Mouse (Mus musculus) lung, postnatal 0 days (tissue): ENCODE data around the gene A930004D18Rik. TPM values are rescaled to one million over a fixed set of nuclear protein-coding genes. Genes with fewer than 3 reads are reported as not detected.

ENCODE experiments used
- ATAC-seq: fragments of 200-750 bp; cut with Nextera tagmentation; 2 replicates; pipeline ENCODE4 v1.8.0; 2017; ENCODE audit warnings: moderate library complexity
- DNase-seq: peaks from one replicate; pipeline ENCODE4 v3.0.0-alpha.2; 2016; ENCODE audit warnings: low spot score
- H3K27ac ChIP-seq: fragments of 300-500 bp; sonication (generic); 2 replicates; pipeline ENCODE4 v1.5.1; 2014; ENCODE audit warnings: antibody characterized with exemption, mild to moderate bottlenecking, low read length, mixed read lengths
- H3K27me3 ChIP-seq: fragments of 300-500 bp; sonication (generic); replicated peaks from 2 replicates; pipeline ENCODE4 v1.6.1; 2014; ENCODE audit warnings: low read length, mixed read lengths; ENCODE audit not compliant: insufficient read depth
- H3K36me3 ChIP-seq: fragments of 300-500 bp; sonication (generic); 2 replicates; pipeline ENCODE4 v1.6.1; 2014; ENCODE audit warnings: low read length, mixed read lengths; ENCODE audit not compliant: insufficient read depth
- H3K4me1 ChIP-seq: fragments of 300-500 bp; sonication (generic); 2 replicates; pipeline ENCODE4 v1.6.1; 2014; ENCODE audit warnings: antibody characterized with exemption, low read depth, low read length, mixed read lengths; ENCODE audit not compliant: insufficient read depth
- H3K4me2 ChIP-seq: fragments of 300-500 bp; sonication (generic); replicated peaks from 2 replicates; pipeline ENCODE4 v1.6.1; 2014; ENCODE audit warnings: low read depth, mild to moderate bottlenecking, low read length, moderate library complexity, mixed read lengths
- H3K4me3 ChIP-seq: fragments of 300-500 bp; sonication (generic); 2 replicates; pipeline ENCODE4 v1.5.1; 2014; ENCODE audit warnings: low read depth, low read length
- H3K9ac ChIP-seq: fragments of 300-500 bp; sonication (generic); replicated peaks from 2 replicates; pipeline ENCODE4 v1.6.1; 2014; ENCODE audit warnings: low read depth, mild to moderate bottlenecking
- H3K9me3 ChIP-seq: fragments of 300-500 bp; sonication (generic); 2 replicates; pipeline ENCODE4 v1.6.1; 2016; ENCODE audit warnings: low read length, mixed read lengths
- CTCF ChIP-seq: IDR thresholded peaks from 2 replicates; pipeline ENCODE4 v1.5.1; 2016; ENCODE audit warnings: antibody characterized with exemption, mild to moderate bottlenecking
- EP300 ChIP-seq: IDR thresholded peaks from 2 replicates; pipeline ENCODE4 v1.6.1; 2016; ENCODE audit warnings: antibody characterized with exemption, mild to moderate bottlenecking, control low read depth
- WGBS: fragments of 180-500 bp; shearing (Covaris S2); extraction: QIAGEN DNeasy Blood & Tissue Kit; methylation state at CpG from one replicate; pipeline ENCODE4 v1.1.7; 2014; 5-methylcytosine and 5-hydroxymethylcytosine counted together
- polyA plus RNA-seq: library from polyadenylated mRNA; unstranded; fragments of >200 nt; fragmentation: Nextera tagmentation; extraction: Ambion mirVana; gene quantifications from 2 replicates; pipeline ENCODE4 v1.2.1, GENCODE M21; 2015

A930004D18Rik gene
- polyA plus RNA-seq, 1 experiment from 2014 or later, result 11.3 TPM

DNA sequence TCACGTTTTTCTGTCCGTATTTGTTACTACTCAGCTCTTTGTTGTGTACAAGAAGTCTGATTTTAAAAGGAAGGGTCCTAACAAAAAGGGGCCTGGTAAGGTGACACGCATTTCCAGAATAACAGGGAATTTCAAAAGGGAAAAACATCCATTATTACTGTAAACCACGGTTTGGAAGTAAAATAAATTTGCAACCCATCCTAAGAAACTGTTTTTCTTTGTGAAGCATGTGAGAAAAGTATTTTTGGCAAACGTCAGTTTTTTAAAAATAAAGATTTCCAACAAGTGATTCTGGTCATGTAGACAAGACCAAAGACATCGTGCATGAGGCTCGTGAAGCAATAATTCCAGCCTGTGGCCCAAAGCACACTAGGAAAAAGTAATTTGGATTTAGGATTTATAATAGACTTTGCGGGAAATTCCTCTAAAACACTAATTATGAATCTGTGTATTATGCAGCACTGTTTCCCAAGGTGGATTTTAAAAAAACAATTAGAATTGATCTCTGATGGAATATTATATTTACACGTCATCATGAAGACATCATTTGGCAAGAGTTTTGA lies 20.7 kb upstream of the A930004D18Rik start:
- Histone ChIP-seq H3K4me3 (peak overlapping the region; percentile 45), H3K36me3 (no peaks in the 10 kb centered on the region), H3K27ac (peak overlapping the region; percentile 97), H3K27me3 (no peaks in the 10 kb centered on the region), H3K4me2 (peak overlapping the region; percentile 81), H3K9ac (peak overlapping the region; percentile 69), H3K4me1 (peaks cover 8% of the 10 kb centered on the region; the same call in 1 of the 2 replicates), H3K9me3 (no peaks in the 10 kb centered on the region)
- ATAC-seq (no peak), DNase-seq (no peak)
- TF ChIP-seq EP300 (0 out of 2 replicates have a peak, but pooled peaks have one; percentile 1), CTCF (no peak)
- WGBS, result 25% methylated on average over 9 of the region's 9 CpGs

GRCm38 (mm10) chr2:18057336-18058145 lies 20.0 kb upstream of the A930004D18Rik start:
- Histone ChIP-seq H3K4me2 (peak overlapping the region; percentile 81), H3K4me3 (peak overlapping the region; percentile 45), H3K27me3 (no peaks in the 10 kb centered on the region), H3K9ac (peak overlapping the region; percentile 69), H3K36me3 (no peaks in the 10 kb centered on the region), H3K9me3 (no peaks in the 10 kb centered on the region), H3K4me1 (peaks cover 8% of the 10 kb centered on the region; the same call in 1 of the 2 replicates), H3K27ac (peak overlapping the region; percentile 97)
- ATAC-seq (no peak), DNase-seq (peak; percentile 81)
- WGBS, result under 1% methylated on average over 48 of the region's 48 CpGs
- TF ChIP-seq EP300 (peak; percentile 23; the same call in 1 of the 2 replicates), CTCF (no peak)

GRCm38 (mm10) chr2:18056786-18057255 lies 19.3 kb upstream of the A930004D18Rik start:
- TF ChIP-seq CTCF (peak; percentile 21; the same call in 1 of the 2 replicates), EP300 (no peak)
- H3K4me2 ChIP-seq, result peak overlapping the region; percentile 81
- H3K36me3 ChIP-seq, result no peaks in the 10 kb centered on the region
- H3K9ac ChIP-seq, result peak overlapping the region; percentile 69
- H3K9me3 ChIP-seq, result no peaks in the 10 kb centered on the region
- DNase-seq (peak; percentile 99), ATAC-seq (peak; percentile 95)
- H3K27me3 ChIP-seq, result no peaks in the 10 kb centered on the region
- peaks cover 8% of the 10 kb centered on the region; the same call in 1 of the 2 replicates for H3K4me1 ChIP-seq
- peak overlapping the region; percentile 45 for H3K4me3 ChIP-seq
- H3K27ac ChIP-seq, result peak overlapping the region; percentile 97
- 2% methylated on average over 25 of the region's 50 CpGs for WGBS

DNA sequence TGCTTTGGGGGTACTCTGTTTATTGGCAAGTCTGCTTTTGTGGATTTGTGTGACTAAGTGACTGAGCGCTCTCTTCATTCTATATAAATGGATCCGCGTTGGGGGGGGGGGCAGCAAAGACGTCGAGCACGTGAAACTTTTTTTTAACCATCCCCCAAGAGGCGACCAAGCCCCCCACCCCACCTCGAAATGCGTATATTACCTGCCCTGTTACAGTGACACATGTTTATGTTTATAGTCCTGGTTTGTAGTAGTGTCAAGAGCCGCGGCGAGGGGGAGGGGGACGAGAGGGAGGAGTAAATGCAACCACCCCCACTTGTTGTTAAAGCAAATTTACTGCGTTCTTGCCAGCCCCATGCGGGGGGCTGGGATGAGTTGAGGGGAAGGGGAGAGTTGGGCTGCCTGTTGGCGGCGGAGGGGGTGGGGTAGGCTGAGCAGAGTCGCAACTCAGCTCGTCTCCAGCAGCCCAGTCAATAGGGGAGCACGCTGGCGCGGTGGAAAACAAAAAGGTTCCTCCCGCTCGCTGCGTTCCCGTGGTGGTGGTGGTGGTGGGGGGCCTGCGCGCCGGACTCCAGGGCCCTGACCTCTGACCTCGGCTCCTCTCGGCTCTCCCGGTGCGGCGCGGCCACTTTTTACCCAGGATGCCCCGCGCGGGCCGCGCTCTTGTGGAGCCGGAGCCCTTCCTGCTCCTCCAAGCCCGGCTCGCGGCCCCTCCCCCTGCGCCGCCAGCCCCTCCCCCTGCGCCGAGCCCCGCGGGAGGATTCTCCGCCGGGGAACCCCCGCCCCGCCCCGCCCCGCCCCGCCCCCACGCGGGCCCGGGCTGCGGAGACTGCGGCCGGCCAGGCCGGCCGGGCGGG lies 18.6 kb upstream of the A930004D18Rik start:
- H3K36me3 ChIP-seq, result no peaks in the 10 kb centered on the region

DNA sequence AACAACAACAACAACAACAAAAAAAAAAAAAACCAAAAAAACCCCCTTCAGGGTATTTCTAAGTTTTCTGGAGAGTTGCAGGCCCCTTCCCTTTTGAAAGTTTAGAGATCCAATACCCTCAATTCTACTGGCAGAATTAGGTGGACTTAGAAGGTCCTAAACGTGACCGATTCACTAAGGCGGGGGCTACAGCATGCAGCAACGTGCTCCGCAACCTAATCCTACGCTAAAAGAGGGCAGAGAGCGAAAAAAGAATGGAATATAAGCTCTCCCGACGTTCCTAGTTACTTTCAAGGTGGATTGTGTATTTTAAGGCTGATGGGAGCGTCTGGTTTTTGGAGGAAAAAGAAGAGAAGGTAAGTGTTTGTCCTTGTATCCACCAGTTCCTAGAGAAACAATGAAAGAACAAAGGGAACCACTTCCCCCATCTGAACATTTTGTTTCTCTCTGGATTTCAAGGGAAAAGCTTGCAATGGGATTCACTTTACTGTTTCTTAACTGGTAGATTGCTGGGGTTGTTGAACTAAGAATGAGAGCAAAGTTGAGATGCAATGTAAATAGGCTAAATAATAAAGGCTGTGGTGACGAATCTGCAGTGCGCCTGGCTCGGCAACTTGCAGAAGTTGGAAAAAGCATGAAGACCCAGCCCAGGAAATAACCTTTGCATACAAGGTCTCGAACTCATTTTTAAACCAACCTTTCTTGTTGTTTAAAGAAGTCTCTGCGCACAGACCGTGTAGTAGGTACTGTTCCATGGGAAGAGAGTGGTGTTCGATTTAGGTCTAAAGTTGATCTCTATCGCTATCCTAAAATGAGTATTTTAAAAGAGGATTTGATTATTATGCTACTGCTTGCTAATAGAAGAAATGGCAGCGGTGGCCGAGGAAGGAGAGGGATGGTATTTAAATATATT lies 17.7 kb upstream of the A930004D18Rik start, which contains the start of gene Mllt10:
Gene Mllt10, plus strand, starts transcription at position 222 of the 913 bp plus-strand sequence.
- peak within 1 kb of the TSS; percentile 69 for H3K9ac ChIP-seq
- peak within 1 kb of the TSS; percentile 81 for H3K4me2 ChIP-seq
- ATAC-seq (no peak), DNase-seq (peak; percentile 60)
- no peaks in the 10 kb centered on the region for H3K36me3 ChIP-seq
- no peaks in the 10 kb centered on the region for H3K9me3 ChIP-seq
- peaks cover 8% of the 10 kb centered on the region; the same call in 1 of the 2 replicates for H3K4me1 ChIP-seq
- WGBS, result 8% methylated on average over 20 of the region's 20 CpGs
- H3K27ac ChIP-seq, result peak within 1 kb of the TSS; percentile 97
- no peaks in the 10 kb centered on the region for H3K27me3 ChIP-seq
- TF ChIP-seq CTCF (no peak), EP300 (0 out of 2 replicates have a peak, but pooled peaks have one; percentile 12)
- H3K4me3 ChIP-seq, result peak within 1 kb of the TSS; percentile 45

More for the DNA sequence above, 18.6 kb upstream of the A930004D18Rik start:
- Histone ChIP-seq H3K27ac (peak overlapping the region; percentile 97), H3K27me3 (no peaks in the 10 kb centered on the region), H3K4me3 (peak overlapping the region; percentile 45), H3K4me1 (peaks cover 8% of the 10 kb centered on the region; the same call in 1 of the 2 replicates), H3K9me3 (no peaks in the 10 kb centered on the region), H3K9ac (peak overlapping the region; percentile 69), H3K4me2 (peak overlapping the region; percentile 81)
- DNase-seq (peak; percentile 95), ATAC-seq (peak; percentile 88)
- TF ChIP-seq CTCF (no peak), EP300 (no peak)
- 2% methylated on average over 38 of the region's 66 CpGs for WGBS
